Comparison of ENCODE assay signal across 8 mouse cellular contexts in the genomic region with DNA sequence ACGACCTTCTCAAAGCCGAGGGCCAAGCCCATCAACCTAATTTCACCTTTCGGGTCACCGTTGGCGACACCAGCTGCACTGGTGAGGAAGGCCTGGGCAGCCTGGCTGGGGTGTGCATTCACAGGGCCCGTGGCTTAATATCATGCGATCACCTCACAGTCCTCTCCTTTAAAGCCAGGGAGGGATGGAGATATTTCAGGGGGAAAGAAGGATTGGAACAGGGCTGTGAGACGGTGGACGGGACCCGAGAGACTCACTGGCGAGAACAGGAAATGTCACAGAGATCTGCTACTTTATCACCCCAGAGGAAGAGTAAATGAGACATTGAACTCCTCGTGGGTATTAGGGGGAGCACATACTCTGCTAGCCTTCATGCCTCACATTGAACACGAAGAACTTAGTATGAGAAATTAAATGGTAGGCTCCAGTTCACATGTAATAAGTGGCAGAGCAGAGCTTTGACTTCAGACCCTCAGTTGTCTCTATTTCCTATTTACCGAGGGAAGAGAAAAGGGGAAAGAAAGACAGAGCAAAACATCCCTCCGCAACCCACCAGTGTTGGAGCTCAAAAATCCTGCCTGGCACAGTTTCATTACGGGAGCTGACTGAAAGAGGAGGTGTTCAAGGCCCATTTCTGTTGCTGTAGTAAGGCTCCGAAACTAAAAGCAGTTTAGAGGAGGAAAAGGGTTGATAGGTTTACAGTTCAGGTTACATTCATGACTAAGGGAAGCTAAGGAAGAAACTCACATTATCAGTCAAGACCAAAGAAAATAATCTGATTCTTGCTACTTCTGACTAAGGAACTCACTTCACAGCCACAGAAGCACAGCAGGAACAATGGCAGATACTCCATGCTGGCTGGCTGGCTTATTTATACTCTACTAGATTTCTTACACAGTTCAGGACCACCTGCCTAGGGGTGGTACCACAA. TPM values are rescaled to one million over a fixed set of nuclear protein-coding genes. Genes with fewer than 3 reads are reported as not detected.
DNase-seq lines count a peak whose midpoint lies in the region; ATAC-seq and TF ChIP-seq lines count a peak whose summit lies in the region.

No protein-coding gene starts in this region.

- H3K27me3 ChIP-seq in heart, embryonic 13.5 days (replicated peaks), result no peaks in the 10 kb centered on the region
- peaks cover 12% of the 10 kb centered on the region for H3K27me3 ChIP-seq in G1E (ENCODE audit: insufficient read depth, low read length)
- no peaks in the 10 kb centered on the region for H3K27me3 ChIP-seq in heart, embryonic 16.5 days (ENCODE audit: control insufficient read depth, insufficient read depth, low read length)

- H3K9me3 ChIP-seq in heart, embryonic 13.5 days, result no peaks in the 10 kb centered on the region
- H3K9me3 ChIP-seq in G1E (replicated peaks), result no peaks in the 10 kb centered on the region
- no peaks in the 10 kb centered on the region for H3K9me3 ChIP-seq in heart, embryonic 16.5 days (replicated peaks; ENCODE audit: control insufficient read depth, low read length)

- H3K4me2 ChIP-seq in heart, embryonic 13.5 days, result peak overlapping the region; percentile 93
- H3K4me2 ChIP-seq in heart, embryonic 16.5 days (ENCODE audit: low read depth, low read length), result peak overlapping the region; percentile 82

- intact Hi-C loops in heart, postnatal 36 days (cut with DNase I), result loop anchor here (5.0 kb wide), 1 partner anchor 272 kb away; no protein-coding TSS in a partner anchor

- peaks cover 37% of the 10 kb centered on the region for H3K4me1 ChIP-seq in heart, embryonic 13.5 days
- H3K4me1 ChIP-seq in G1E (ENCODE audit: insufficient read depth, low read depth, low read length), result peaks cover 53% of the 10 kb centered on the region
- H3K4me1 ChIP-seq in heart, embryonic 16.5 days (ENCODE audit: control insufficient read depth, insufficient read depth, low read length), result peaks cover 28% of the 10 kb centered on the region

- peak overlapping the region; percentile 97 for H3K27ac ChIP-seq in heart, embryonic 13.5 days (replicated peaks)
- H3K27ac ChIP-seq in heart, embryonic 16.5 days (ENCODE audit: low read length), result peak overlapping the region; percentile 100
- peak overlapping the region; percentile 79 for H3K27ac ChIP-seq in macrophage

- peaks cover 30% of the 10 kb centered on the region for H3K79me2 ChIP-seq in macrophage (ENCODE audit: inconsistent target)

- ATAC-seq in heart, embryonic 13.5 days (ENCODE audit: extremely low read depth, insufficient number of reproducible peaks, low FRiP score, low TSS enrichment), result no peak
- no peak for ATAC-seq in G1E (ENCODE audit: extremely low read depth, insufficient number of reproducible peaks, low FRiP score, poor library complexity, severe bottlenecking)
- no peak for ATAC-seq in heart, embryonic 16.5 days (replicated peaks; ENCODE audit: extremely low read depth, insufficient read depth, low FRiP score)

- no peak for TF ChIP-seq CTCF in G1E (IDR thresholded peaks at IDR 0.05; ENCODE audit: low read depth, low read length)

- 50% methylated on average over 17 of the region's 17 CpGs for WGBS in heart, embryonic 13.5 days
- WGBS in heart, embryonic 16.5 days, result 52% methylated on average over 16 of the region's 17 CpGs
- WGBS in macrophage (ENCODE audit: missing documents), result 28% methylated on average over 15 of the region's 17 CpGs

- peaks cover 37% of the 10 kb centered on the region for H3K36me3 ChIP-seq in heart, embryonic 13.5 days
- H3K36me3 ChIP-seq in G1E (replicated peaks), result peaks cover 46% of the 10 kb centered on the region
- H3K36me3 ChIP-seq in heart, embryonic 16.5 days (ENCODE audit: control insufficient read depth, insufficient read depth), result peaks cover 18% of the 10 kb centered on the region
- H3K36me3 ChIP-seq in macrophage (ENCODE audit: inconsistent target), result peaks cover 23% of the 10 kb centered on the region

- H3K9ac ChIP-seq in heart, embryonic 13.5 days, result peak overlapping the region; percentile 85
- H3K9ac ChIP-seq in heart, embryonic 16.5 days (ENCODE audit: low read length), result peak overlapping the region; percentile 94

- peak overlapping the region; percentile 79 for H3K4me3 ChIP-seq in heart, embryonic 13.5 days
- H3K4me3 ChIP-seq in G1E (ENCODE audit: low read depth, low read length) (peak overlapping the region; percentile 79), macrophage (ENCODE audit: inconsistent target) (peak overlapping the region; percentile 80)
- peak overlapping the region; percentile 77 for H3K4me3 ChIP-seq in heart, embryonic 16.5 days (ENCODE audit: low read length)

- DNase-seq in heart, postnatal 36 days, result no peak
- DNase-seq in G1E (ENCODE audit: low spot score), result no peak
- DNase-seq in c-Kit-positive CD71-positive TER-119-positive erythroid progenitor cells, embryonic 14.5 days (ENCODE audit: low spot score), result no peak
- no peak for DNase-seq in urinary bladder, postnatal 10 days (ENCODE audit: low spot score)
- DNase-seq in adrenal gland, postnatal 14 days, result no peak

RNA-seq across cellular contexts. Expression of a gene that starts 1.5 kb away (rescaled TPM):
- 94.6 and 103 TPM in 2 replicates for polyA plus RNA-seq in heart, embryonic 13.5 days (2015; fragmentation: Nextera tagmentation; extraction: Ambion mirVana)
- 10 to 100 TPM; 45.5 to 48.2 TPM for total RNA-seq in heart, postnatal 36 days (2021)
- total RNA-seq in G1E (2014; fragmentation: Nextera tagmentation), result 9.5 and 11.6 TPM in 2 replicates
- total RNA-seq in G1E (2017), result 32.9 and 41.6 TPM in 2 replicates
- 58.6 and 63.8 TPM in 2 replicates for polyA plus RNA-seq in G1E (2012)
- polyA plus RNA-seq in heart, embryonic 16.5 days (2015; fragmentation: Nextera tagmentation; extraction: Ambion mirVana), result 88.1 and 95.1 TPM in 2 replicates
- total RNA-seq in macrophage (2018; cell fraction: chromatin; rRNA removed), result 100 to 1,000 TPM in 6 of 26 experiments, 10 to 100 TPM in 20; 28.2 to 117 (median 78.1) TPM
- 10 to 100 TPM; 16.6 to 35.0 (median 25.0) TPM for total RNA-seq in macrophage (2018; cell fraction: cytosol; rRNA removed)
- 10 to 100 TPM; 32.4 to 69.6 (median 49.7) TPM for total RNA-seq in macrophage (2018; cell fraction: nucleus; rRNA removed)
- polyA plus RNA-seq in macrophage (2018), result 12.9 to 30.0 TPM (median 24.7 TPM) in 3 replicates
- 34.2 and 35.0 TPM in 2 replicates for total RNA-seq in adrenal gland, postnatal 14 days (2021)

RNA-seq across cellular contexts. Expression of a gene that starts 2.6 kb away (rescaled TPM):
- 10.8 and 11.6 TPM in 2 replicates for polyA plus RNA-seq in heart, embryonic 13.5 days (2015; fragmentation: Nextera tagmentation; extraction: Ambion mirVana)
- total RNA-seq in heart, postnatal 36 days (2021), result 1 to 10 TPM; 3.5 to 3.6 TPM
- 0.75 and 1.4 TPM in 2 replicates for total RNA-seq in G1E (2014; fragmentation: Nextera tagmentation)
- 1.9 TPM in 2 replicates for total RNA-seq in G1E (2017)
- polyA plus RNA-seq in G1E (2012), result 0.60 and 0.72 TPM in 2 replicates
- polyA plus RNA-seq in heart, embryonic 16.5 days (2015; fragmentation: Nextera tagmentation; extraction: Ambion mirVana), result 10.3 and 11.3 TPM in 2 replicates
- total RNA-seq in macrophage (2018; cell fraction: chromatin; rRNA removed), result 10 to 100 TPM in 17 of 26 experiments, 1 to 10 TPM in 9; 1.8 to 34.0 (median 13.6) TPM
- total RNA-seq in macrophage (2018; cell fraction: cytosol; rRNA removed), result 1 to 10 TPM; 1.7 to 7.0 (median 5.0) TPM
- 10 to 100 TPM in 11 of 26 experiments, 1 to 10 TPM in 15; 2.0 to 26.8 (median 9.3) TPM for total RNA-seq in macrophage (2018; cell fraction: nucleus; rRNA removed)
- polyA plus RNA-seq in macrophage (2018), result 4.7 to 7.1 TPM (median 5.2 TPM) in 3 replicates
- 8.2 and 9.4 TPM in 2 replicates for total RNA-seq in adrenal gland, postnatal 14 days (2021)

RNA-seq across cellular contexts. Expression of a gene that starts 5.3 kb away (rescaled TPM):
- 1.0 and 2.3 TPM in 2 replicates for polyA plus RNA-seq in heart, embryonic 13.5 days (2015; fragmentation: Nextera tagmentation; extraction: Ambion mirVana)
- total RNA-seq in heart, postnatal 36 days (2021), result 1 to 10 TPM in 1 of 2 experiments, under 1 TPM in 1; 0.89 to 1.4 TPM
- total RNA-seq in G1E (2014; fragmentation: Nextera tagmentation), result 3.2 and 5.1 TPM in 2 replicates
- total RNA-seq in G1E (2017), result 1.1 and 1.8 TPM in 2 replicates
- polyA plus RNA-seq in G1E (2012), result 0.70 and 0.92 TPM in 2 replicates
- 2.1 and 2.6 TPM in 2 replicates for polyA plus RNA-seq in heart, embryonic 16.5 days (2015; fragmentation: Nextera tagmentation; extraction: Ambion mirVana)
- total RNA-seq in macrophage (2018; cell fraction: chromatin; rRNA removed), result 10 to 100 TPM in 21 of 26 experiments, 1 to 10 TPM in 5; 2.7 to 23.6 (median 14.7) TPM
- total RNA-seq in macrophage (2018; cell fraction: cytosol; rRNA removed), result 1 to 10 TPM in 4 of 26 experiments, under 1 TPM in 13, not detected in 9; 0.22 to 1.8 (median 0.51) TPM
- total RNA-seq in macrophage (2018; cell fraction: nucleus; rRNA removed), result 10 to 100 TPM in 16 of 26 experiments, 1 to 10 TPM in 10; 2.9 to 26.2 (median 12.6) TPM
- 0.41 to 1.8 TPM (median 1.0 TPM) in 3 replicates for polyA plus RNA-seq in macrophage (2018)
- total RNA-seq in adrenal gland, postnatal 14 days (2021), result 4.1 and 4.8 TPM in 2 replicates

RNA-seq across cellular contexts. Expression of a gene that starts 16.0 kb away (rescaled TPM):
- 4.2 TPM in 1 of 2 replicates, not detected in the other for polyA plus RNA-seq in heart, embryonic 13.5 days (2015; fragmentation: Nextera tagmentation; extraction: Ambion mirVana)
- total RNA-seq in heart, postnatal 36 days (2021), result not detected
- total RNA-seq in G1E (2014; fragmentation: Nextera tagmentation) (28.7 TPM in 1 of 2 replicates, not detected in the other), G1E (2017) (not detected in 2 replicates)
- polyA plus RNA-seq in G1E (2012) (not detected in 2 replicates), macrophage (2018) (not detected in 3 replicates)
- 4.1 TPM in 1 of 2 replicates, not detected in the other for polyA plus RNA-seq in heart, embryonic 16.5 days (2015; fragmentation: Nextera tagmentation; extraction: Ambion mirVana)
- not detected for total RNA-seq in macrophage (2018; cell fraction: chromatin; rRNA removed)
- total RNA-seq in macrophage (2018; cell fraction: cytosol; rRNA removed), result not detected
- not detected for total RNA-seq in macrophage (2018; cell fraction: nucleus; rRNA removed)
- not detected in 2 replicates for total RNA-seq in adrenal gland, postnatal 14 days (2021)

RNA-seq across cellular contexts. Expression of a gene that starts 49.1 kb away (rescaled TPM):
- 141 and 142 TPM in 2 replicates for polyA plus RNA-seq in heart, embryonic 13.5 days (2015; fragmentation: Nextera tagmentation; extraction: Ambion mirVana)
- 100 to 1,000 TPM; 482 to 500 TPM for total RNA-seq in heart, postnatal 36 days (2021)
- total RNA-seq in G1E (2014; fragmentation: Nextera tagmentation) (1,640 and 1,748 TPM in 2 replicates), G1E (2017) (202 and 214 TPM in 2 replicates)
- polyA plus RNA-seq in G1E (2012) (660 and 876 TPM in 2 replicates), macrophage (2018) (469 to 548 TPM (median 534 TPM) in 3 replicates)
- 136 and 140 TPM in 2 replicates for polyA plus RNA-seq in heart, embryonic 16.5 days (2015; fragmentation: Nextera tagmentation; extraction: Ambion mirVana)
- 100 to 1,000 TPM; 282 to 698 (median 421) TPM for total RNA-seq in macrophage (2018; cell fraction: chromatin; rRNA removed)
- 100 to 1,000 TPM; 519 to 726 (median 593) TPM for total RNA-seq in macrophage (2018; cell fraction: cytosol; rRNA removed)
- 100 to 1,000 TPM; 274 to 476 (median 355) TPM for total RNA-seq in macrophage (2018; cell fraction: nucleus; rRNA removed)
- 726 and 812 TPM in 2 replicates for total RNA-seq in adrenal gland, postnatal 14 days (2021)
